Mouse (Mus musculus) frontal cortex, postnatal 10 days (tissue): ENCODE data around the gene Zfp42.

Experiments used
- DNase-seq, 2 experiments: peaks; one replicate each; pipeline ENCODE4 v3.0.0; 2022; ENCODE audit warnings: low spot score in 2 of 2, mixed read lengths in 1 of 2

Gene Zfp42

GRCm38 (mm10) chr8:43251653-43252052, 55.1 kb downstream of the Zfp42 start:
- no peak for DNase-seq

GRCm38 (mm10) chr8:43248707-43249106, 58.1 kb downstream of the Zfp42 start:
- DNase-seq = no peak
